Mouse (Mus musculus): Measurements from ENCODE around the gene Trim52. TPM values are rescaled to one million over a fixed set of nuclear protein-coding genes. Genes with fewer than 3 reads are reported as not detected.

Gene Trim52
- total RNA-seq, 2 experiments from 2014 or later, result not detected

Other genes starting within 250 kb of the Trim52 start
- gene Spry2, start 209.4 kb upstream of the Trim52 start, total RNA-seq (2021), result 10 to 100 TPM; 65.9 to 67.3 TPM

Measured in gastrocnemius, postnatal 4 days (tissue).